Mouse (Mus musculus): ENCODE measurements around the gene 1700001J03Rik. TPM values are rescaled to one million over a fixed set of nuclear protein-coding genes. Genes with fewer than 3 reads are reported as not detected.
A peak's percentile ranks its signal among the peaks of the same experiment; 100 is the strongest.

The 1700001J03Rik gene
- polyA plus RNA-seq, 1 experiment, result 0.18 TPM

DNA sequence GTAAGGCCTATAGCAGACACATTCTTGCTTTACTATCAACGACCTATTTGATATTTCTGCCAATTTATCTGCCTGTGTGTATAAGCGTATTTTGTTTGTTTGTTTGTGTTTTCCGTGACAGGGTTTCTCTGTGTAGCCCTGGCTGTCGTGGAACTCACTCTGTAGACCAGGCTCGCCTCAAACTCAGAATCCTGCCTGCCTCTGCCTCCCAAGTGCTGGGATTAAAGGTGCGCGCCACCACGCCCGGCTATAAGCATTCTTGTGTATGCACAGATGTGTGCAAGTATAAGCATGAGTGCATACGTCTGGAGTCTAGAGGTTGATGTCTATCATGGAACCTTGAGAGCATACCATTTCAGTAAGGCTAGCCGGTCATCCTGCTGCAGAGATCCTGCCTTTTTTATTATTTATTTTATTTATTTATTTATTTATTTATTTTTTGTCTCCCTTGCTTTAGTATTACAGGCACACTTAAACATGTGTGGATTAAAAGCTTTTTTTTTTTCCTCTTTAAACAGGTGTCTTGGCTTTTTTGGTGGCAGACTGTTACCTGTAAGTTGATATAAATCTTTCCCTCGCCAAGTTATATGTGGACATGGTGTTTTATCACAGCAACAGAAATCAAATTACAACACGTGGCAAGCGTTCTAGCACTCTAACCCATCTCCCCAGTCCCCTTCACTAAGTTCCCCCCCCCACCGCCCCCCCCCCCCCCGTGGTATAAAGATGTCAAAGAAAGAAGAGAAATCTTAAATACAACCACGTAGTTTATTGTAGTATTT lies 45.0 kb upstream of the 1700001J03Rik start:
- TF ChIP-seq CTCF (IDR thresholded peaks at IDR 0.05; ENCODE audit: extremely low read depth, insufficient read depth, insufficient read length, insufficient replicate concordance), result no peak
- no peak for TF ChIP-seq POLR2A (IDR thresholded peaks at IDR 0.05; ENCODE audit: low read depth, low read length)
- Histone ChIP-seq H3K36me3 (ENCODE audit: control insufficient read depth, insufficient read depth, low read length) (no peaks in the 10 kb centered on the region), H3K4me1 (ENCODE audit: control insufficient read depth, insufficient read depth, insufficient read length) (0 out of 2 replicates have a peak, but pooled peaks cover 2% of the 10 kb centered on the region), H3K27ac (ENCODE audit: insufficient read depth, low read length) (no peak overlapping the region), H3K27me3 (ENCODE audit: control insufficient read depth, insufficient read depth, low read length) (no peaks in the 10 kb centered on the region), H3K4me3 (ENCODE audit: extremely low read depth, insufficient read depth, insufficient read length) (no peak overlapping the region; the same call in 1 of the 2 replicates)
- DNase-seq (ENCODE audit: low read depth in 1 of 2, low spot score in 2 of 2), result no peak
- 62% methylated on average over 17 of the region's 17 CpGs for WGBS

DNA sequence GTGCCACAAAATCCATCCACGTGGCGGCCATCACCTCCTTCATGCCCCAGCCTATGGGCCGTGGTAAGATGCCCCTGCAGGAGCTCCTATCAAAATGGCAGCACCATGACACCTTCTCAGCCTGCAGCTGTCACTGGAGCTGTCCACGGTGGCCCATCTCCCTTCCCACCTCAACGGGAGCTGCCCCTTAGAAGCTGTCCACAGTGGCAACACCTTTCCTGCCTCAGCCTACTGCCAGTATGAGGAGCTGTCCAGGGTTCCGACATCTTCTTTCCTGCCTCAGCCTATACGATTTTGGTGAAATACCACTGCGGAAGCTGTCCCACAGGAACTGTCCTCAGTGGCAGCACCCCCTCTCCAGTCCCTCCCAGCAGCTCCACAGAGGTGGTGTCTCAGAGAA lies 42.4 kb upstream of the 1700001J03Rik start:
- H3K27ac ChIP-seq (ENCODE audit: insufficient read depth, low read length), result no peak overlapping the region
- H3K36me3 ChIP-seq (ENCODE audit: control insufficient read depth, insufficient read depth, low read length), result no peaks in the 10 kb centered on the region
- no peaks in the 10 kb centered on the region for H3K27me3 ChIP-seq (ENCODE audit: control insufficient read depth, insufficient read depth, low read length)
- TF ChIP-seq POLR2A (IDR thresholded peaks at IDR 0.05; ENCODE audit: low read depth, low read length) (no peak), CTCF (IDR thresholded peaks at IDR 0.05; ENCODE audit: extremely low read depth, insufficient read depth, insufficient read length, insufficient replicate concordance) (no peak)
- 0 out of 2 replicates have a peak, but pooled peaks cover 2% of the 10 kb centered on the region for H3K4me1 ChIP-seq (ENCODE audit: control insufficient read depth, insufficient read depth, insufficient read length)
- no peak overlapping the region for H3K4me3 ChIP-seq (ENCODE audit: extremely low read depth, insufficient read depth, insufficient read length)
- DNase-seq (ENCODE audit: low read depth in 1 of 2, low spot score in 2 of 2), result no peak
- WGBS, result 89% methylated on average over 8 of the region's 8 CpGs

DNA sequence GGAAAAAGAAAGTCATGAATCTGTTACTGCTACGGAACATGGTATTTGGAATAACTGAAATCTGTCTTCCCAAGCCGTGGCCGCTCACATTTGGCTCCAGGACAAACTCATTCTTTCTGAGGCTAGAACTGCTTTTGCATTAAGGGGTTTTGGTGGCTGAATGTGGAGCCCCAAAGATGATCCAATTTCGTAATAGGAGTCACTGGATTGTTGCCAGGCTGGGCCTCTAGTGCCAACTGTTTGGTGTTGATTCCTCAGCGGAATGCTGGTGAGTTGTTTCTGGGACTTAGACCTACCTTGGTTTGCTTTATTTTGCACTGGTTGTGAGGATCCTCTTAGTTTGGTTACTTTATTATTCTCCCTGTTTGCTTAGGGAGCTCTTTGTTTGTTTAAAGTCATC lies 38.7 kb upstream of the 1700001J03Rik start:
- 89% methylated on average over 5 of the region's 5 CpGs for WGBS
- Histone ChIP-seq H3K4me1 (ENCODE audit: control insufficient read depth, insufficient read depth, insufficient read length) (no peaks in the 10 kb centered on the region; the same call in 1 of the 2 replicates), H3K27ac (ENCODE audit: insufficient read depth, low read length) (no peak overlapping the region), H3K4me3 (ENCODE audit: extremely low read depth, insufficient read depth, insufficient read length) (no peak overlapping the region), H3K36me3 (ENCODE audit: control insufficient read depth, insufficient read depth, low read length) (no peaks in the 10 kb centered on the region; the same call in 1 of the 2 replicates), H3K27me3 (ENCODE audit: control insufficient read depth, insufficient read depth, low read length) (no peaks in the 10 kb centered on the region)
- no peak for TF ChIP-seq POLR2A (IDR thresholded peaks at IDR 0.05; ENCODE audit: low read depth, low read length)
- TF ChIP-seq CTCF (IDR thresholded peaks at IDR 0.05; ENCODE audit: extremely low read depth, insufficient read depth, insufficient read length, insufficient replicate concordance), result no peak
- no peak for DNase-seq (ENCODE audit: low read depth in 1 of 2, low spot score in 2 of 2)

GRCm38 (mm10) chr5:146221722-146222121 lies 36.6 kb upstream of the 1700001J03Rik start:
- Histone ChIP-seq H3K4me3 (ENCODE audit: extremely low read depth, insufficient read depth, insufficient read length) (0 out of 2 replicates have a peak overlapping the region, but pooled peaks have one; percentile 100), H3K27ac (ENCODE audit: insufficient read depth, low read length) (peak overlapping the region; percentile 98), H3K27me3 (ENCODE audit: control insufficient read depth, insufficient read depth, low read length) (no peaks in the 10 kb centered on the region), H3K4me1 (ENCODE audit: control insufficient read depth, insufficient read depth, insufficient read length) (no peaks in the 10 kb centered on the region; the same call in 1 of the 2 replicates), H3K36me3 (ENCODE audit: control insufficient read depth, insufficient read depth, low read length) (peaks cover 3% of the 10 kb centered on the region)
- 41% methylated on average over 6 of the region's 6 CpGs for WGBS
- TF ChIP-seq POLR2A (IDR thresholded peaks at IDR 0.05; ENCODE audit: low read depth, low read length) (no peak), CTCF (IDR thresholded peaks at IDR 0.05; ENCODE audit: extremely low read depth, insufficient read depth, insufficient read length, insufficient replicate concordance) (no peak)
- no peak for DNase-seq (ENCODE audit: low read depth in 1 of 2, low spot score in 2 of 2)

- H3K36me3 ChIP-seq (ENCODE audit: control insufficient read depth, insufficient read depth, low read length), result peaks cover 3% of the 10 kb centered on the region
- H3K4me1 ChIP-seq (ENCODE audit: control insufficient read depth, insufficient read depth, insufficient read length), result no peaks in the 10 kb centered on the region; the same call in 1 of the 2 replicates
- H3K4me3 ChIP-seq (ENCODE audit: extremely low read depth, insufficient read depth, insufficient read length), result peak within 1 kb of the TSS; percentile 100
- TF ChIP-seq CTCF (IDR thresholded peaks at IDR 0.05; ENCODE audit: extremely low read depth, insufficient read depth, insufficient read length, insufficient replicate concordance), result no peak
- peak; percentile 19; the same call in 1 of the 2 replicates for TF ChIP-seq POLR2A (IDR thresholded peaks at IDR 0.05; ENCODE audit: low read depth, low read length)
- no peaks in the 10 kb centered on the region for H3K27me3 ChIP-seq (ENCODE audit: control insufficient read depth, insufficient read depth, low read length)
- DNase-seq (ENCODE audit: low read depth in 1 of 2, low spot score in 2 of 2), result peak; percentile 90 to 94
- H3K27ac ChIP-seq (ENCODE audit: insufficient read depth, low read length), result peak within 1 kb of the TSS; percentile 98
- under 1% methylated on average over 67 of the region's 67 CpGs for WGBS
These were observed 36.0 kb upstream of the 1700001J03Rik start, which contains the start of gene Rnf6 for GRCm38 (mm10) chr5:146220879-146221714. TSS of gene Rnf6 (minus strand) at chr5:146221555.

- no peak for TF ChIP-seq CTCF (IDR thresholded peaks at IDR 0.05; ENCODE audit: extremely low read depth, insufficient read depth, insufficient read length, insufficient replicate concordance)
- TF ChIP-seq POLR2A (IDR thresholded peaks at IDR 0.05; ENCODE audit: low read depth, low read length), result no peak
These were observed 35.4 kb upstream of the 1700001J03Rik start for GRCm38 (mm10) chr5:146220501-146220878.

More at GRCm38 (mm10) chr5:146220501-146220878, 35.4 kb upstream of the 1700001J03Rik start:
- Histone ChIP-seq H3K27me3 (ENCODE audit: control insufficient read depth, insufficient read depth, low read length) (no peaks in the 10 kb centered on the region), H3K36me3 (ENCODE audit: control insufficient read depth, insufficient read depth, low read length) (peaks cover 8% of the 10 kb centered on the region), H3K27ac (ENCODE audit: insufficient read depth, low read length) (peak overlapping the region; percentile 83), H3K4me3 (ENCODE audit: extremely low read depth, insufficient read depth, insufficient read length) (peak overlapping the region; percentile 100), H3K4me1 (ENCODE audit: control insufficient read depth, insufficient read depth, insufficient read length) (no peaks in the 10 kb centered on the region; the same call in 1 of the 2 replicates)
- no peak for DNase-seq (ENCODE audit: low read depth in 1 of 2, low spot score in 2 of 2)
- 5% methylated on average over 13 of the region's 13 CpGs for WGBS

Data from spleen, adult 2 months (tissue).